Mouse (Mus musculus) B cell, adult 67 days (primary cell): ENCODE data around the gene Eloa. TPM values are rescaled to one million over a fixed set of nuclear protein-coding genes. Genes with fewer than 3 reads are reported as not detected.

ENCODE experiments used
- total RNA-seq, 2 experiments: library from RNA; stranded (reverse); gene quantifications; 4 replicates each; pipeline ENCODE4 v1.2.4; 2023

Gene Eloa
- total RNA-seq, result 10 to 100 TPM; 44.2 to 46.9 TPM

DNA sequence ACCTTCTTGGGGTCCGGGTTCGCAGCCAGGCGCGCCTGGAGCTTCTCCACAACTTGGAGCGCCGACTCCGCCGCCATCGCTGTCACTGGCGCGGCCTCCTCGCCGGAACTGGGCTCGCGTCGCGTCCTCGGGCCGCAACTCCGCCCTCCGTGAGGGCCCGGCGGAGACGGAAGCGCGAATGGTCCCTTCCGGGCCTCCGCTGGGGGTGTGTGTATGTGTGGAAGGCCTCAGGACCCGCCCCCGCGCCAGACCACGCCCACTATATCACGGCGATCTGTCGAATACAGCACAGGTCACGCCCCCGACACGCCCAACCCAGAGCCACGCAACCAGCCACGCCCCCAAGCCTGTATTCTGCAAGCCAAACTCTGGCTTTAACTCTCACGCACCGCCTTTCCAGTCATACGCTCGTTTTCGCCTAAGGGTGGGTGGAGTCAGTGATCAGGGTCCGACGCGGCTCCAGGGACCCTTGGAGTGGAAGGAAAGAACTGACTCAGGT is at the start of gene Eloa:
Gene Eloa, minus strand, starts transcription at position 215 of the 499 bp plus-strand sequence.

DNA sequence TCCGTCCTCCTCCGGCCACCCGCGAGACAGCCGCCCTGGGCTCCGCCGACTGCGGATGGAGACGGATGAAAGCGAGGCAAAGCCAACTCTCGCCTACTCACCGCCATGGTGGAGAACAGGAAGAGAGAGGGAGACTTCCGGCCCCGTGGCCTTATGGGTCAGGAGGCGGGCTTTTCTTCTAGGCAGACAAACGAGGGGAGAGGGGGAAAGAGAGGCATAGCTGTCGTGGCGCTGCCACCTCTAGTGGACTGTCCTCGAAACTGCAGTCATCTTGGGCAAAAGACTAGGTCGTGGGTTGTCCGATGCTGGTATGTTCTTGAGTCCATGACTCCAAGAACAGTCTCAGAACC is 31.7 kb upstream of the Eloa start, which contains the start of gene Rpl11:
Gene Rpl11, minus strand, starts transcription at position 182 of the 350 bp plus-strand sequence.

DNA sequence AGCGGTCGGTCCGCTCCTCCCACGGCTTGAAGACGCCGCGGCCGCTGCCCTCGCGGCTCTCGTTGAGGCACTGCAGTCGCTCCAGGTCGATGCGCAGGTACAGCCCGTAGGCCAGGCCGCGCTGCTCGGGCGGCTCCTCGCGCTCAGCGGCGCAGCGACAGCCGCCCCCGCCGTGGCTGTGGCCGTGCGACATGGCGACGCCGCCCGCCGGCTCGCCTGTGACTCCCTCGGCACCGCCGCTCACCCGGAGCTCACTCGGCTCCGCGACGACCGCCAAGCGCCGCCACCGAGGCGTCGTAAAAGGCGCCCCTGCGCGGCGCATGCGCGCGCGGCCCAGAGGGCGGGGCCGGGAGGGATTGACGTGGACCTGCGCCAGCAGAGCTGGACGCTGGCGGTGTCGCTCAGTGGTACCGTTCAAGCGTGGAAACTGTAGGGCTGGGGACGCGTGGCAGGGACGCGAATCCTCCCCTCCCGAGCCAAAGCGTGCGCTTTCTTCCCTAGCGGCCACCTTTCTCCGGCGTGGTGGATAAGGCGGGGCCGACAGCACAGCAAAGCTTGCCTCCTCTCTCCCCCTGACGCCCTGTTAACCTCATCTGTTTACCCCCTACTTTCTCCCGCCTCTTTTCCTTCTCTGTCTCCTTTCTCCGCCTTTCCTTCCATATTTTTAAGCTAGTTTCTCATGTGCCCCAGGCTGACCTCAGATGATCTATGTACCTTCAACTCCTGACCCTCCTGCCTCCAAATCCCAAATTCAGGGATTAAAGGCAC is 34.4 kb downstream of the Eloa start, which contains the start of gene Pithd1:
Gene Pithd1, minus strand, starts transcription at position 322 of the 768 bp plus-strand sequence.

DNA sequence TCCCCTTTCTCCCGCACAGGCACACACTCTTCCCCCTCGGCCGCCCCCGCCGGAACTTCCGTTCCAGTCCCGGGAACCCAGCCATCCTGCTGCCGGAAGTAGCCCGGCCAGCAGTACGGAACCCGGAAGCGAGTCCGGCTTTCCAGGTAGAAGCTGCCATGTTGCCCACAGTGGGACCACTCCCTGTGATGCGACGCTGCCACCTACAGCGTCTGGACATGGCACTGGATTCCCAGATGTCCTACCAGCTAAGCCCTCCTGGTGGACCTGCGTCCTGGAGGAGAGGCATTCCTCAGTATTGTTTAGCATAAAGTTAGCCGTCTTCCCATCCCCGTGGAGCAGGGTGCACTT is 49.0 kb downstream of the Eloa start, which contains the start of gene Lypla2:
Gene Lypla2, minus strand, starts transcription at position 71 of the 351 bp plus-strand sequence.

DNA sequence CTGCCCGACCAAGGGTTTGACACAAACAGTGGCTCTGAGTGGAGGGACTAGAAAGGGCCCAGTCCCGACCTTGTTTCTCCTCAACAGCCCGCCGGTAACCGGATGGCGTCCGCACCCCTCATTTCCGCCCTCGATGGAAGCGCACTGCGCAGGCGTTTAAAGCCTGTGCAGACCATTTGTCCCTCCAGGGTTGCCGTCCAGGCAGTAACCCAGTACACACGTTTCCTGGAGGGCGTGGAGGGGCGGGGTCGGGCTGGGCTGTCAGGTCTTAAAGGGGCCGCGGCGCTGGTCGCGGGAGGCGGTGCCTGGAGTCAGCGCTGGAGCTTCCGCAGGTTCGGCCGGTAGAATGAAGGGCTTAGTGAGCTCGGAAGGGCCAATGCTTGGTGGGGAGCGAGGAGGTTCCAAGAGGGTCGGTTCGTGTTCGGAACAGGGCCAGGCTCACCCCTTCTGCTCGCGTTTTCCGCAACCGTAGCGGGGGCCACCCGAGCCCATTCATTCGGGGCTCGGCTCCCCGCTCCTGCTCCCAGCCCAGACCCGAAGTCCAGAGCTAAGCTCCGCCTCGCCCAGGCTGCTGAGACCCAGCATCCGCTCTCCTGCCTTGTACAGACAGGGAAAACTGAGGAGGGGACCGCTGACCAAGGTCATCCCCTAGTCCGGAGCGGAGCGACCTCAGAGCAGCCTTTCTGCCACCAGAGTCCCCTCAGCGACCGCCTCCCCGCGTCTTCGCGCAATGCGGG is 57.9 kb downstream of the Eloa start, which contains the start of gene Gale:
Gene Gale, plus strand, starts transcription at position 271 of the 737 bp plus-strand sequence.

Other genes with a start within 250 kb of the Eloa start
- gene Srsf10, start 166.0 kb downstream of the Eloa start, total RNA-seq, result 100 to 1,000 TPM; 204 to 220 TPM
- 100 to 1,000 TPM; 146 to 155 TPM for gene Pnrc2, start 147.9 kb downstream of the Eloa start, total RNA-seq
- 100 to 1,000 TPM; 167 to 171 TPM for gene Cnr2, start 126.4 kb downstream of the Eloa start, total RNA-seq
- gene Fuca1, start 101.0 kb downstream of the Eloa start, total RNA-seq, result 100 to 1,000 TPM; 196 to 204 TPM
- 10 to 100 TPM; 28.2 to 32.9 TPM for gene Hmgcl, start 75.3 kb downstream of the Eloa start, total RNA-seq
- 1 to 10 TPM; 5.5 to 6.5 TPM for gene Gale, start 58.0 kb downstream of the Eloa start, total RNA-seq
- 100 to 1,000 TPM; 102 to 110 TPM for gene Lypla2, start 49.1 kb downstream of the Eloa start, total RNA-seq
- 10 to 100 TPM; 37.9 to 43.9 TPM for gene Pithd1, start 34.5 kb downstream of the Eloa start, total RNA-seq
- gene Rpl11, start 31.7 kb upstream of the Eloa start, total RNA-seq, result 100 to 1,000 TPM; 847 to 849 TPM
- gene Id3, start 121.7 kb upstream of the Eloa start, total RNA-seq, result 10 to 100 TPM; 57.6 to 64.7 TPM
- 10 to 100 TPM; 29.3 to 33.5 TPM for gene E2f2, start 150.6 kb upstream of the Eloa start, total RNA-seq
- under 1 TPM; 0.49 to 0.80 TPM for gene Asap3, start 184.6 kb upstream of the Eloa start, total RNA-seq
- gene Tcea3, start 226.0 kb upstream of the Eloa start, total RNA-seq, result 1 to 10 TPM; 4.7 to 7.7 TPM